21 mouse cellular contexts compared by ENCODE assay signal in genomic region chr15:99792221-99792815, GRCm38 (mm10). TPM values are rescaled to one million over a fixed set of nuclear protein-coding genes. Genes with fewer than 3 reads are reported as not detected.
DNase-seq lines count a peak whose midpoint lies in the region; TF ChIP-seq lines count a peak whose summit lies in the region.
"Had no signal": no experiment of that assay in that cellular context is flagged by ENCODE, and none has a peak within 500 bp of the region (broad histone marks: within the 10 kb centered on the region; RNA-seq: fewer than 3 reads in every experiment).

No protein-coding gene starts in this region.

- TF ChIP-seq CTCF in kidney, adult 2 months (conservative IDR thresholded peaks at IDR 0.05; ENCODE audit: insufficient read depth, insufficient read length, low read depth, low read length) = no peak

- no peak overlapping the region for H3K27ac ChIP-seq in kidney, adult 2 months (ENCODE audit: insufficient read depth, low read depth, low read length)
- H3K27ac ChIP-seq: embryonic facial prominence, embryonic 12.5 days; embryonic facial prominence, embryonic 15.5 days; heart, adult 2 months; hindbrain, embryonic 12.5 days; hindbrain, embryonic 15.5 days; intestine, embryonic 15.5 days had no signal

- TF ChIP-seq POLR2A in kidney, adult 2 months (IDR thresholded peaks at IDR 0.05; ENCODE audit: low read depth, low read length) = no peak

- H3K27me3 ChIP-seq in kidney, adult 2 months (replicated peaks; ENCODE audit: control insufficient read depth, insufficient read depth, low read length) = no peaks in the 10 kb centered on the region
- H3K27me3 ChIP-seq: CH12.LX; embryonic facial prominence, embryonic 12.5 days; embryonic facial prominence, embryonic 15.5 days; hindbrain, embryonic 12.5 days; hindbrain, embryonic 15.5 days; intestine, embryonic 15.5 days had no signal

- H3K4me1 ChIP-seq in kidney, adult 2 months (ENCODE audit: control insufficient read depth, insufficient read depth, low read length) = no peaks in the 10 kb centered on the region
- H3K4me1 ChIP-seq: embryonic facial prominence, embryonic 12.5 days; embryonic facial prominence, embryonic 15.5 days; intestine, embryonic 15.5 days had no signal

- peak; percentile 47 for DNase-seq in kidney, adult 2 months
- DNase-seq in kidney, postnatal 14 days = no peak
- DNase-seq in ES-CJ7 (ENCODE audit: low read depth, low spot score) = peak; percentile 36
- peak; percentile 61 for DNase-seq in ZHBTc4 (ENCODE audit: low read depth, low spot score)
- DNase-seq in adrenal gland, adult 8-10 months = no peak
- DNase-seq in frontal cortex, postnatal 36 days (ENCODE audit: low spot score in 2 of 2) = no peak
- DNase-seq: adrenal gland, postnatal 14 days; B cell, adult 2 months; cerebellum, adult 11 months; cerebellum, adult 2 months; cerebellum, adult 9-11 months; cerebellum, postnatal 25 days; forebrain, postnatal 0 days; gastrocnemius, postnatal 25 days; heart, adult 2 months had no signal

- peaks cover 8% of the 10 kb centered on the region for H3K36me3 ChIP-seq in kidney, adult 2 months (ENCODE audit: control insufficient read depth, insufficient read depth, low read length)

- WGBS in kidney, adult 2 months = 78% methylated on average over 16 of the region's 16 CpGs

- H3K4me3 ChIP-seq in kidney, adult 2 months (ENCODE audit: insufficient read depth, low read depth, low read length) = no peak overlapping the region
- H3K4me3 ChIP-seq: embryonic facial prominence, embryonic 12.5 days; embryonic facial prominence, embryonic 15.5 days; heart, adult 2 months; hindbrain, embryonic 12.5 days; hindbrain, embryonic 15.5 days; intestine, embryonic 15.5 days had no signal

RNA-seq across cellular contexts. Expression of gene Cers5, which starts 19.6 kb away (rescaled TPM):
- polyA plus RNA-seq in kidney, adult 2 months (2012; rRNA removed) = 28.7 and 31.8 TPM in 2 replicates
- 10 to 100 TPM; 58.2 to 67.4 (median 59.8) TPM for total RNA-seq in adrenal gland, adult 8-10 months (2022)

Comparison
In these comparisons a context has a peak if more than half of its experiments do, and no peak if none do; other contexts are left out.
1. DNase-seq: peak in kidney, adult 2 months (single experiment), ES-CJ7 (single experiment) and ZHBTc4 (single experiment); none in kidney, postnatal 14 days (single experiment), adrenal gland, adult 8-10 months (single experiment) and frontal cortex, postnatal 36 days (0 of 2).